Comparison of ENCODE assay signal across 8 mouse cellular contexts in the genomic region with DNA sequence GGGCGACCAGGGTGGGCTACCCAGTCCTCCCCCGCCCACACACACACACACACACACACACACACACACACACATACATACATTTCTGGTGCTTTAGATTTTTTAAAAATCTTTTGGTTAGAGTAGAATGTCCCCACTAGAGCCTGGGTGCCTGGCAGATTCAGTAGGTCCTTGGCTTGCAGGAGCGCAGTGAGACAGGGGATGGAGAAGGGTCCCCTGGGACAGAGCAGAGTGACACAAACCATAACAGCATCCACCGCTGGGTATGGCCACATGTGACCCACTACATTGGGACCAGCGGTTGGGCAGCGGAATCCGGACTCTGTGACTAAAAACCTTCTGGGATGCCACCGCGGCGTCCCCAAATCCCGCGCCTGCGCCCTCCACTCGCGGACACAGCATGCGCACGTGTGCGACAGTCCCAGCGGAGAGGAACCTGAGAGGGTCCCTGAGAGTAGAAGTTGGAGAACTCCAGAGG. TPM values are rescaled to one million over a fixed set of nuclear protein-coding genes. Genes with fewer than 3 reads are reported as not detected.
DNase-seq lines count a peak whose midpoint lies in the region; ATAC-seq lines count a peak whose summit lies in the region.

No protein-coding gene starts in this region.

- no peak overlapping the region for H3K4me2 ChIP-seq in liver, embryonic 11.5 days

- intact Hi-C loops in heart, postnatal 10 days (cut with DNase I), result no loop called here

- peak overlapping the region; percentile 47 for H3K4me3 ChIP-seq in midbrain, embryonic 10.5 days
- H3K4me3 ChIP-seq in liver, embryonic 11.5 days (ENCODE audit: low read depth, low read length), result no peak overlapping the region

- H3K27ac ChIP-seq in midbrain, embryonic 10.5 days (replicated peaks), result peak overlapping the region; percentile 78
- no peak overlapping the region for H3K27ac ChIP-seq in liver, embryonic 11.5 days (ENCODE audit: low read depth, low read length)

- no peak overlapping the region for H3K9ac ChIP-seq in liver, embryonic 11.5 days (ENCODE audit: low read depth, low read length)

- peaks cover 12% of the 10 kb centered on the region for H3K9me3 ChIP-seq in midbrain, embryonic 10.5 days (replicated peaks)
- no peaks in the 10 kb centered on the region for H3K9me3 ChIP-seq in liver, embryonic 11.5 days (ENCODE audit: control insufficient read depth, low read length)

- peaks cover 61% of the 10 kb centered on the region for H3K4me1 ChIP-seq in midbrain, embryonic 10.5 days
- H3K4me1 ChIP-seq in liver, embryonic 11.5 days (replicated peaks; ENCODE audit: control insufficient read depth, insufficient read depth, low read length), result no peaks in the 10 kb centered on the region

- no peaks in the 10 kb centered on the region for H3K36me3 ChIP-seq in midbrain, embryonic 10.5 days
- no peaks in the 10 kb centered on the region for H3K36me3 ChIP-seq in liver, embryonic 11.5 days (ENCODE audit: control insufficient read depth, insufficient read depth, low read length)

- peak; percentile 73 for DNase-seq in heart, adult 11 months
- no peak for DNase-seq in heart, postnatal 10 days
- peak; percentile 44 for DNase-seq in testis, postnatal 10 days (ENCODE audit: low spot score)
- no peak for DNase-seq in testis, postnatal 14 days (ENCODE audit: low spot score)
- DNase-seq in midbrain, embryonic 10.5 days (ENCODE audit: low spot score), result peak; percentile 59
- no peak for DNase-seq in spleen, adult 12 weeks (ENCODE audit: low spot score)
- DNase-seq in spleen, postnatal 36 days (ENCODE audit: low spot score in 2 of 2), result no peak
- no peak for DNase-seq in liver, embryonic 11.5 days (ENCODE audit: low spot score)

- 38% methylated on average over 19 of the region's 19 CpGs for WGBS in midbrain, embryonic 10.5 days
- WGBS in liver, embryonic 11.5 days, result 48% methylated on average over 19 of the region's 19 CpGs

- ATAC-seq in liver, embryonic 11.5 days (replicated peaks; ENCODE audit: low FRiP score), result no peak

- no peaks in the 10 kb centered on the region for H3K27me3 ChIP-seq in midbrain, embryonic 10.5 days (ENCODE audit: low read depth, poor library complexity, severe bottlenecking)
- no peaks in the 10 kb centered on the region for H3K27me3 ChIP-seq in liver, embryonic 11.5 days (replicated peaks; ENCODE audit: control insufficient read depth, insufficient read depth, low read length)

RNA-seq across cellular contexts. Expression of gene Mkrn3, which starts 13.3 kb away (rescaled TPM):
- total RNA-seq in heart, postnatal 10 days (2021), result 1 to 10 TPM in 1 of 2 experiments, under 1 TPM in 1; 0.92 to 1.0 TPM
- polyA plus RNA-seq in midbrain, embryonic 10.5 days (2016; fragmentation: Nextera tagmentation; extraction: Ambion mirVana), result 18.4 and 21.2 TPM in 2 replicates
- polyA plus RNA-seq in liver, embryonic 11.5 days (2014; fragmentation: Nextera tagmentation; extraction: Ambion mirVana), result 1.9 and 2.0 TPM in 2 replicates

RNA-seq across cellular contexts. Expression of gene Magel2, which starts 29.8 kb away (rescaled TPM):
- total RNA-seq in heart, postnatal 10 days (2021), result under 1 TPM; 0.14 to 0.15 TPM
- polyA plus RNA-seq in midbrain, embryonic 10.5 days (2016; fragmentation: Nextera tagmentation; extraction: Ambion mirVana), result 8.6 and 14.0 TPM in 2 replicates
- polyA plus RNA-seq in liver, embryonic 11.5 days (2014; fragmentation: Nextera tagmentation; extraction: Ambion mirVana), result 0.51 and 0.61 TPM in 2 replicates

RNA-seq across cellular contexts. Expression of gene Peg12, which starts 57.7 kb away (rescaled TPM):
- total RNA-seq in heart, postnatal 10 days (2021), result 1 to 10 TPM; 4.5 to 4.7 TPM
- 105 and 117 TPM in 2 replicates for polyA plus RNA-seq in midbrain, embryonic 10.5 days (2016; fragmentation: Nextera tagmentation; extraction: Ambion mirVana)
- 13.0 TPM in 2 replicates for polyA plus RNA-seq in liver, embryonic 11.5 days (2014; fragmentation: Nextera tagmentation; extraction: Ambion mirVana)

Comparison
In these comparisons a context has a peak if more than half of its experiments do, and no peak if none do; other contexts are left out.
1. DNase-seq: peak in heart, adult 11 months (single experiment), testis, postnatal 10 days (single experiment) and midbrain, embryonic 10.5 days (single experiment); none in heart, postnatal 10 days (0 of 2), testis, postnatal 14 days (single experiment), spleen, adult 12 weeks (single experiment), spleen, postnatal 36 days (0 of 2) and liver, embryonic 11.5 days (single experiment).